Mouse (Mus musculus): ENCODE results near the gene Sult1a1. TPM values are rescaled to one million over a fixed set of nuclear protein-coding genes. Genes with fewer than 3 reads are reported as not detected.

Sult1a1 gene
- polyA plus RNA-seq, 1 experiment from 2014 or later = 3.3 TPM

GRCm38 (mm10) chr7:126678545-126679341 lies 2.5 kb upstream of the Sult1a1 start:
- H3K9me3 ChIP-seq (replicated peaks; ENCODE audit: control insufficient read depth, low read length) = no peaks in the 10 kb centered on the region
- no peaks in the 10 kb centered on the region for H3K27me3 ChIP-seq (replicated peaks; ENCODE audit: control insufficient read depth, insufficient read depth, low read length)
- 86% methylated on average over 8 of the region's 8 CpGs for WGBS
- no peak for ATAC-seq
- H3K4me1 ChIP-seq (ENCODE audit: control insufficient read depth, insufficient read depth, low read length) = no peaks in the 10 kb centered on the region
- 0 out of 2 replicates have a peak, but pooled peaks cover 7% of the 10 kb centered on the region for H3K36me3 ChIP-seq (ENCODE audit: control insufficient read depth, insufficient read depth, low read length)
- no peak for DNase-seq (ENCODE audit: low spot score)
- H3K9ac ChIP-seq (ENCODE audit: low read length) = no peak overlapping the region
- no peak overlapping the region for H3K4me3 ChIP-seq (ENCODE audit: low read depth, low read length)
- H3K27ac ChIP-seq (ENCODE audit: low read depth, low read length) = no peak overlapping the region
- no peak overlapping the region for H3K4me2 ChIP-seq (ENCODE audit: low read length)

GRCm38 (mm10) chr7:126676631-126677220 lies 494 bp upstream of the Sult1a1 start:
- Histone ChIP-seq H3K4me1 (ENCODE audit: control insufficient read depth, insufficient read depth, low read length) (no peaks in the 10 kb centered on the region), H3K27ac (ENCODE audit: low read depth, low read length) (no peak overlapping the region), H3K27me3 (replicated peaks; ENCODE audit: control insufficient read depth, insufficient read depth, low read length) (no peaks in the 10 kb centered on the region), H3K9me3 (replicated peaks; ENCODE audit: control insufficient read depth, low read length) (no peaks in the 10 kb centered on the region), H3K9ac (ENCODE audit: low read length) (no peak overlapping the region), H3K4me3 (ENCODE audit: low read depth, low read length) (no peak overlapping the region), H3K36me3 (ENCODE audit: control insufficient read depth, insufficient read depth, low read length) (peaks cover 23% of the 10 kb centered on the region), H3K4me2 (ENCODE audit: low read length) (no peak overlapping the region)
- DNase-seq (ENCODE audit: low spot score) (no peak), ATAC-seq (no peak)
- WGBS = 83% methylated on average over 4 of the region's 4 CpGs

DNA sequence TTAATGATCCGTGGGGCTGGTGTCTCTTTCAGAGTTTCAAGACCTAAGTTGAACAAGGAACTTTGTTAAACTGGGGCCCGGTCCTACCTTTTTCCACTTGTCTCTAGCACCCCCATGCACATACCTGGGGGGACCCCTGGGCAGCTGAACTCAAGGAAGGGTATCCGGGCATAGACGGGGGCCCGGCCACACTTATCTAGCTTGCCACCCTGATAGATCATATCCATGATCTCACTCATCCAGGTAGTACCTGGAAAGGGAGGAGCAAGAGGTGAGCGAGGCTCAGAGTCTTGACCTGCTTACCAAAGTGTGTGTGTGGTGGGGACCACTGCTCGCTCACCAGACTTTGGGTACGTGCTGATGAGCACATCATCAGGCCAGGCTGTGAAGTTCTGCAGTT lies 1.1 kb downstream of the Sult1a1 start:
- Histone ChIP-seq H3K9me3 (replicated peaks; ENCODE audit: control insufficient read depth, low read length) (no peaks in the 10 kb centered on the region), H3K27ac (ENCODE audit: low read depth, low read length) (no peak overlapping the region), H3K36me3 (ENCODE audit: control insufficient read depth, insufficient read depth, low read length) (peaks cover 32% of the 10 kb centered on the region), H3K9ac (ENCODE audit: low read length) (no peak overlapping the region), H3K4me2 (ENCODE audit: low read length) (no peak overlapping the region), H3K4me1 (ENCODE audit: control insufficient read depth, insufficient read depth, low read length) (no peaks in the 10 kb centered on the region), H3K4me3 (ENCODE audit: low read depth, low read length) (no peak overlapping the region), H3K27me3 (replicated peaks; ENCODE audit: control insufficient read depth, insufficient read depth, low read length) (no peaks in the 10 kb centered on the region)
- ATAC-seq (no peak), DNase-seq (ENCODE audit: low spot score) (no peak)
- 97% methylated on average over 8 of the region's 8 CpGs for WGBS

GRCm38 (mm10) chr7:126672111-126672510 lies 4.1 kb downstream of the Sult1a1 start:
- Histone ChIP-seq H3K9me3 (replicated peaks; ENCODE audit: control insufficient read depth, low read length) (no peaks in the 10 kb centered on the region), H3K9ac (ENCODE audit: low read length) (no peak overlapping the region), H3K4me3 (ENCODE audit: low read depth, low read length) (no peak overlapping the region), H3K27ac (ENCODE audit: low read depth, low read length) (no peak overlapping the region), H3K4me2 (ENCODE audit: low read length) (no peak overlapping the region), H3K27me3 (replicated peaks; ENCODE audit: control insufficient read depth, insufficient read depth, low read length) (no peaks in the 10 kb centered on the region), H3K36me3 (ENCODE audit: control insufficient read depth, insufficient read depth, low read length) (peaks cover 32% of the 10 kb centered on the region), H3K4me1 (ENCODE audit: control insufficient read depth, insufficient read depth, low read length) (no peaks in the 10 kb centered on the region)
- WGBS = 94% methylated on average over 9 of the region's 9 CpGs
- no peak for DNase-seq (ENCODE audit: low spot score)
- no peak for ATAC-seq

DNA sequence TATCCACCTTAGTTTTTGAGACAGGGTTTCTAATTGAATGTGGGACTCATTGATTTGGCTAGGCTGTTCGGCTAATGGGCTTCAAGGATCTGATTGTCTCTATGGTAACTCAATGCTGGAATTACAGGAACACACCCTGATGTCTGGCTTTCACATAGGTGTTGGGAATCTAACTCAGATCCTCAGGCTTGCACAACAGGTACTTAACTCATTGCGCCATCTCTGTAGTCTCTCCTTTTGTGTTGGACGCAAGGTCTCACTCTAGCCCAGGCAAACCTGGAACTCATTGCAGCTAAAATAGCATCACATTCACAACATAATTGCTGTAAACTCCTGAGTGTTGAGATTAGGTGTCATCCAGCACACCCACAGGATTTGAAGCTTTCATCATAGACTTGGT lies 6.1 kb downstream of the Sult1a1 start:
- Histone ChIP-seq H3K36me3 (ENCODE audit: control insufficient read depth, insufficient read depth, low read length) (peaks cover 47% of the 10 kb centered on the region), H3K9me3 (replicated peaks; ENCODE audit: control insufficient read depth, low read length) (no peaks in the 10 kb centered on the region), H3K4me2 (ENCODE audit: low read length) (no peak overlapping the region), H3K4me1 (ENCODE audit: control insufficient read depth, insufficient read depth, low read length) (no peaks in the 10 kb centered on the region), H3K9ac (ENCODE audit: low read length) (no peak overlapping the region), H3K27ac (ENCODE audit: low read depth, low read length) (no peak overlapping the region), H3K27me3 (replicated peaks; ENCODE audit: control insufficient read depth, insufficient read depth, low read length) (no peaks in the 10 kb centered on the region), H3K4me3 (ENCODE audit: low read depth, low read length) (no peak overlapping the region)
- ATAC-seq (no peak), DNase-seq (ENCODE audit: low spot score) (no peak)
- WGBS = 93% methylated on average over 3 of the region's 3 CpGs

- no peaks in the 10 kb centered on the region for H3K27me3 ChIP-seq (replicated peaks; ENCODE audit: control insufficient read depth, insufficient read depth, low read length)
- H3K9me3 ChIP-seq (replicated peaks; ENCODE audit: control insufficient read depth, low read length) = no peaks in the 10 kb centered on the region
- H3K36me3 ChIP-seq (ENCODE audit: control insufficient read depth, insufficient read depth, low read length) = peaks cover 54% of the 10 kb centered on the region
- DNase-seq (ENCODE audit: low spot score) = peak; percentile 17
- no peak for ATAC-seq
- H3K4me2 ChIP-seq (ENCODE audit: low read length) = no peak overlapping the region
- H3K4me3 ChIP-seq (ENCODE audit: low read depth, low read length) = no peak overlapping the region
- H3K4me1 ChIP-seq (ENCODE audit: control insufficient read depth, insufficient read depth, low read length) = no peaks in the 10 kb centered on the region
- no peak overlapping the region for H3K27ac ChIP-seq (ENCODE audit: low read depth, low read length)
- no peak overlapping the region for H3K9ac ChIP-seq (ENCODE audit: low read length)
- 86% methylated on average over 5 of the region's 5 CpGs for WGBS
Observed at GRCm38 (mm10) chr7:126668452-126668851, 7.8 kb downstream of the Sult1a1 start.

- Histone ChIP-seq H3K9me3 (replicated peaks; ENCODE audit: control insufficient read depth, low read length) (no peaks in the 10 kb centered on the region), H3K9ac (ENCODE audit: low read length) (no peak overlapping the region), H3K27ac (ENCODE audit: low read depth, low read length) (no peak overlapping the region), H3K4me3 (ENCODE audit: low read depth, low read length) (no peak overlapping the region), H3K4me2 (ENCODE audit: low read length) (no peak overlapping the region), H3K4me1 (ENCODE audit: control insufficient read depth, insufficient read depth, low read length) (no peaks in the 10 kb centered on the region), H3K27me3 (replicated peaks; ENCODE audit: control insufficient read depth, insufficient read depth, low read length) (no peaks in the 10 kb centered on the region), H3K36me3 (ENCODE audit: control insufficient read depth, insufficient read depth, low read length) (peaks cover 53% of the 10 kb centered on the region)
- WGBS = 88% methylated on average over 9 of the region's 9 CpGs
- DNase-seq (ENCODE audit: low spot score) (no peak), ATAC-seq (no peak)
Observed at GRCm38 (mm10) chr7:126667495-126668090, 8.6 kb downstream of the Sult1a1 start.

DNA sequence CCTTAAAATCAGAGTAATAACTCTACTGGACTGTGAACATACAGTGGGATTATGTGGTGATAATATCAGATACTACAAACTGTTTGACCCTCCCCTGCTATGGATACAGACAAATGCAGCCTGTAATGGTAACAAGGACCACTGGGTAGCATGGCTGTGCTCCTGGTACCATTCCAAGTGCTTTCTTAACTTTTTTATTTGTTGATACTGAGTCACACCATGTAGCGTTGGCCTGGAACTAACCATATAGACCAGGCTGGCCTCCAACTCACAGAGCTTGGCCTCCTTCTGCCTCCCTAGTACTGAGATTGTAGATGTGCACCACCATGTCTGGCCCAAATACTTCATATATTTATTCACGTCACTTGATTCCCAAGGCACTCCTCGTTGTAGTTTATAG lies 11.0 kb downstream of the Sult1a1 start:
- H3K9ac ChIP-seq (ENCODE audit: low read length) = no peak overlapping the region
- H3K4me2 ChIP-seq (ENCODE audit: low read length) = no peak overlapping the region
- no peak overlapping the region for H3K27ac ChIP-seq (ENCODE audit: low read depth, low read length)
- H3K4me3 ChIP-seq (ENCODE audit: low read depth, low read length) = no peak overlapping the region
- no peaks in the 10 kb centered on the region for H3K27me3 ChIP-seq (replicated peaks; ENCODE audit: control insufficient read depth, insufficient read depth, low read length)
- H3K4me1 ChIP-seq (ENCODE audit: control insufficient read depth, insufficient read depth, low read length) = no peaks in the 10 kb centered on the region
- WGBS = 93% methylated on average over 3 of the region's 3 CpGs
- H3K36me3 ChIP-seq (ENCODE audit: control insufficient read depth, insufficient read depth, low read length) = peaks cover 44% of the 10 kb centered on the region
- DNase-seq (ENCODE audit: low spot score) (no peak), ATAC-seq (no peak)
- H3K9me3 ChIP-seq (replicated peaks; ENCODE audit: control insufficient read depth, low read length) = no peaks in the 10 kb centered on the region

DNA sequence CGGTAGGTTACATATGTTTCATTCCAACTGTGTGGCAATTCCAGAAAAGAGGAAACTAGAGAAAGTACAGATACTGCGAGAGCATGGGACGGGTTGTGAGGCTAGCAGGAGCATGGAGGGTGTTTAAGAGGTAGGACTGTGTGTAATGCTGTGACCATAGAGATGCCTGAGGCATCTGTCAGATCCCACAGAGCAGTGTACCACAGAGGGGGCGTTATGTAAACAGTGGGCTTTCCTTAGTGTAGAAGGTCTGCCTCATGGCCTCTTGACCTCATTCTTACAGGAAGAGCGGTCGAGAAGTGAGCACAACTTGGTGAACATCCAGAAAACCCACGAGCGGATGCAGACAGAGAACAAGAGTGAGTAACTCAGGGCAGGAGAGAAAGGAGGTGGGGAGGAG lies 12.6 kb downstream of the Sult1a1 start:
- no peak overlapping the region for H3K9ac ChIP-seq (ENCODE audit: low read length)
- no peak for DNase-seq (ENCODE audit: low spot score)
- ATAC-seq = no peak
- no peak overlapping the region for H3K27ac ChIP-seq (ENCODE audit: low read depth, low read length)
- no peaks in the 10 kb centered on the region for H3K9me3 ChIP-seq (replicated peaks; ENCODE audit: control insufficient read depth, low read length)
- 88% methylated on average over 8 of the region's 8 CpGs for WGBS
- no peaks in the 10 kb centered on the region for H3K4me1 ChIP-seq (ENCODE audit: control insufficient read depth, insufficient read depth, low read length)
- no peak overlapping the region for H3K4me2 ChIP-seq (ENCODE audit: low read length)
- H3K4me3 ChIP-seq (ENCODE audit: low read depth, low read length) = no peak overlapping the region
- peaks cover 44% of the 10 kb centered on the region for H3K36me3 ChIP-seq (ENCODE audit: control insufficient read depth, insufficient read depth, low read length)
- H3K27me3 ChIP-seq (replicated peaks; ENCODE audit: control insufficient read depth, insufficient read depth, low read length) = no peaks in the 10 kb centered on the region
